Mouse (Mus musculus): ENCODE data around the gene Supt6. TPM values are rescaled to one million over a fixed set of nuclear protein-coding genes. Genes with fewer than 3 reads are reported as not detected.

Gene Supt6
- polyA plus RNA-seq, 1 experiment from 2014 or later: 35.4 TPM

GRCm38 (mm10) chr11:78245261-78245626 is 543 bp downstream of the Supt6 start:
- H3K4me1 ChIP-seq (ENCODE audit: control insufficient read depth, insufficient read depth, low read length): peaks cover 12% of the 10 kb centered on the region
- peaks cover 1% of the 10 kb centered on the region; the same call in 1 of the 2 replicates for H3K36me3 ChIP-seq (ENCODE audit: control insufficient read depth, insufficient read depth, low read length)
- DNase-seq (ENCODE audit: low spot score) (no peak), ATAC-seq (ENCODE audit: insufficient read depth, low FRiP score, low TSS enrichment) (peak; percentile 53)
- H3K27me3 ChIP-seq (ENCODE audit: control insufficient read depth, insufficient read depth, low read length): no peaks in the 10 kb centered on the region
- H3K4me3 ChIP-seq (ENCODE audit: low read depth, low read length): peak overlapping the region; percentile 97
- peak overlapping the region; percentile 63; the same call in 1 of the 2 replicates for H3K27ac ChIP-seq (ENCODE audit: low read depth, low read length)
- WGBS: 0% methylated on average over 19 of the region's 19 CpGs
- H3K9ac ChIP-seq (ENCODE audit: low read length): peak overlapping the region; percentile 91
- H3K9me3 ChIP-seq (ENCODE audit: control insufficient read depth, low read length): no peaks in the 10 kb centered on the region
- peak overlapping the region; percentile 83 for H3K4me2 ChIP-seq (ENCODE audit: low read depth)

GRCm38 (mm10) chr11:78240193-78240857 is 5.5 kb downstream of the Supt6 start:
- Histone ChIP-seq H3K36me3 (ENCODE audit: control insufficient read depth, insufficient read depth, low read length) (peaks cover 5% of the 10 kb centered on the region), H3K4me3 (ENCODE audit: low read depth, low read length) (no peak overlapping the region), H3K27ac (ENCODE audit: low read depth, low read length) (no peak overlapping the region), H3K9ac (ENCODE audit: low read length) (no peak overlapping the region), H3K27me3 (ENCODE audit: control insufficient read depth, insufficient read depth, low read length) (no peaks in the 10 kb centered on the region), H3K4me2 (ENCODE audit: low read depth) (no peak overlapping the region), H3K9me3 (ENCODE audit: control insufficient read depth, low read length) (no peaks in the 10 kb centered on the region), H3K4me1 (ENCODE audit: control insufficient read depth, insufficient read depth, low read length) (peaks cover 9% of the 10 kb centered on the region)
- ATAC-seq (ENCODE audit: insufficient read depth, low FRiP score, low TSS enrichment) (no peak), DNase-seq (ENCODE audit: low spot score) (no peak)
- WGBS: 91% methylated on average over 9 of the region's 9 CpGs

- Histone ChIP-seq H3K4me1 (ENCODE audit: control insufficient read depth, insufficient read depth, low read length) (no peaks in the 10 kb centered on the region), H3K4me2 (ENCODE audit: low read depth) (no peak overlapping the region), H3K27ac (ENCODE audit: low read depth, low read length) (no peak overlapping the region), H3K4me3 (ENCODE audit: low read depth, low read length) (no peak overlapping the region), H3K9ac (ENCODE audit: low read length) (no peak overlapping the region), H3K9me3 (ENCODE audit: control insufficient read depth, low read length) (no peaks in the 10 kb centered on the region), H3K27me3 (ENCODE audit: control insufficient read depth, insufficient read depth, low read length) (no peaks in the 10 kb centered on the region), H3K36me3 (ENCODE audit: control insufficient read depth, insufficient read depth, low read length) (peaks cover 36% of the 10 kb centered on the region)
- WGBS: 94% methylated on average over 6 of the region's 6 CpGs
- ATAC-seq (ENCODE audit: insufficient read depth, low FRiP score, low TSS enrichment) (no peak), DNase-seq (ENCODE audit: low spot score) (no peak)
These were observed 14.3 kb downstream of the Supt6 start for GRCm38 (mm10) chr11:78231518-78231917.

- DNase-seq (ENCODE audit: low spot score): no peak
- Histone ChIP-seq H3K27me3 (ENCODE audit: control insufficient read depth, insufficient read depth, low read length) (no peaks in the 10 kb centered on the region), H3K4me1 (ENCODE audit: control insufficient read depth, insufficient read depth, low read length) (no peaks in the 10 kb centered on the region), H3K4me2 (ENCODE audit: low read depth) (no peak overlapping the region), H3K9me3 (ENCODE audit: control insufficient read depth, low read length) (no peaks in the 10 kb centered on the region), H3K27ac (ENCODE audit: low read depth, low read length) (no peak overlapping the region), H3K9ac (ENCODE audit: low read length) (no peak overlapping the region), H3K36me3 (ENCODE audit: control insufficient read depth, insufficient read depth, low read length) (peaks cover 44% of the 10 kb centered on the region), H3K4me3 (ENCODE audit: low read depth, low read length) (no peak overlapping the region)
- ATAC-seq (ENCODE audit: insufficient read depth, low FRiP score, low TSS enrichment): no peak
- 90% methylated on average over 4 of the region's 4 CpGs for WGBS
These were observed 22.2 kb downstream of the Supt6 start for GRCm38 (mm10) chr11:78223586-78223985.

GRCm38 (mm10) chr11:78215709-78216317 is 30.0 kb downstream of the Supt6 start:
- no peak for DNase-seq (ENCODE audit: low spot score)
- Histone ChIP-seq H3K4me2 (ENCODE audit: low read depth) (no peak overlapping the region), H3K27ac (ENCODE audit: low read depth, low read length) (no peak overlapping the region), H3K36me3 (ENCODE audit: control insufficient read depth, insufficient read depth, low read length) (peaks cover 41% of the 10 kb centered on the region), H3K27me3 (ENCODE audit: control insufficient read depth, insufficient read depth, low read length) (no peaks in the 10 kb centered on the region), H3K9ac (ENCODE audit: low read length) (no peak overlapping the region), H3K9me3 (ENCODE audit: control insufficient read depth, low read length) (no peaks in the 10 kb centered on the region), H3K4me1 (ENCODE audit: control insufficient read depth, insufficient read depth, low read length) (no peaks in the 10 kb centered on the region), H3K4me3 (ENCODE audit: low read depth, low read length) (no peak overlapping the region)
- 88% methylated on average over 11 of the region's 11 CpGs for WGBS
- ATAC-seq (ENCODE audit: insufficient read depth, low FRiP score, low TSS enrichment): no peak

- Histone ChIP-seq H3K9me3 (ENCODE audit: control insufficient read depth, low read length) (no peaks in the 10 kb centered on the region), H3K4me1 (ENCODE audit: control insufficient read depth, insufficient read depth, low read length) (no peaks in the 10 kb centered on the region), H3K4me3 (ENCODE audit: low read depth, low read length) (no peak overlapping the region), H3K36me3 (ENCODE audit: control insufficient read depth, insufficient read depth, low read length) (peaks cover 46% of the 10 kb centered on the region), H3K27ac (ENCODE audit: low read depth, low read length) (no peak overlapping the region), H3K27me3 (ENCODE audit: control insufficient read depth, insufficient read depth, low read length) (no peaks in the 10 kb centered on the region), H3K9ac (ENCODE audit: low read length) (no peak overlapping the region), H3K4me2 (ENCODE audit: low read depth) (no peak overlapping the region)
- no peak for DNase-seq (ENCODE audit: low spot score)
- ATAC-seq (ENCODE audit: insufficient read depth, low FRiP score, low TSS enrichment): no peak
- 95% methylated on average over 14 of the region's 14 CpGs for WGBS
These were observed 32.5 kb downstream of the Supt6 start for GRCm38 (mm10) chr11:78213086-78213817.

- peaks cover 6% of the 10 kb centered on the region; the same call in 1 of the 2 replicates for H3K4me1 ChIP-seq (ENCODE audit: control insufficient read depth, insufficient read depth, low read length)
- ATAC-seq (ENCODE audit: insufficient read depth, low FRiP score, low TSS enrichment): no peak
- no peak overlapping the region for H3K4me2 ChIP-seq (ENCODE audit: low read depth)
- H3K9ac ChIP-seq (ENCODE audit: low read length): no peak overlapping the region
- H3K4me3 ChIP-seq (ENCODE audit: low read depth, low read length): no peak overlapping the region
- no peaks in the 10 kb centered on the region for H3K27me3 ChIP-seq (ENCODE audit: control insufficient read depth, insufficient read depth, low read length)
- DNase-seq (ENCODE audit: low spot score): no peak
- H3K9me3 ChIP-seq (ENCODE audit: control insufficient read depth, low read length): no peaks in the 10 kb centered on the region
- no peak overlapping the region for H3K27ac ChIP-seq (ENCODE audit: low read depth, low read length)
- peaks cover 48% of the 10 kb centered on the region for H3K36me3 ChIP-seq (ENCODE audit: control insufficient read depth, insufficient read depth, low read length)
- WGBS: 86% methylated on average over 5 of the region's 5 CpGs
These were observed 34.3 kb downstream of the Supt6 start for GRCm38 (mm10) chr11:78211513-78211912.

GRCm38 (mm10) chr11:78210615-78211014 is 35.2 kb downstream of the Supt6 start:
- Histone ChIP-seq H3K27ac (ENCODE audit: low read depth, low read length) (no peak overlapping the region), H3K27me3 (ENCODE audit: control insufficient read depth, insufficient read depth, low read length) (no peaks in the 10 kb centered on the region), H3K4me3 (ENCODE audit: low read depth, low read length) (no peak overlapping the region), H3K4me2 (ENCODE audit: low read depth) (no peak overlapping the region), H3K9me3 (ENCODE audit: control insufficient read depth, low read length) (no peaks in the 10 kb centered on the region), H3K9ac (ENCODE audit: low read length) (no peak overlapping the region), H3K4me1 (ENCODE audit: control insufficient read depth, insufficient read depth, low read length) (peaks cover 15% of the 10 kb centered on the region), H3K36me3 (ENCODE audit: control insufficient read depth, insufficient read depth, low read length) (peaks cover 43% of the 10 kb centered on the region)
- WGBS: 70% methylated on average over 7 of the region's 7 CpGs
- no peak for ATAC-seq (ENCODE audit: insufficient read depth, low FRiP score, low TSS enrichment)
- DNase-seq (ENCODE audit: low spot score): no peak

Measured in neural tube, embryonic 11.5 days (tissue).